Mouse (Mus musculus) midbrain, embryonic 13.5 days (tissue): ENCODE results near the gene Gm43191. TPM values are rescaled to one million over a fixed set of nuclear protein-coding genes. Genes with fewer than 3 reads are reported as not detected.

ENCODE experiments used
- ATAC-seq: fragments of 200-750 bp; cut with Nextera tagmentation; 2 replicates; pipeline ENCODE4 v1.8.0; 2017; ENCODE audit warnings: mild to moderate bottlenecking, moderate TSS enrichment, moderate library complexity
- H3K27ac ChIP-seq: fragments of 300-500 bp; sonication (generic); 2 replicates; pipeline ENCODE4 v1.5.1; 2015; ENCODE audit warnings: inconsistent platforms, mild to moderate bottlenecking, moderate library complexity
- H3K27me3 ChIP-seq: fragments of 300-500 bp; sonication (generic); 2 replicates; pipeline ENCODE4 v1.6.1; 2015; ENCODE audit warnings: mild to moderate bottlenecking, inconsistent platforms
- H3K36me3 ChIP-seq: fragments of 300-500 bp; sonication (generic); 2 replicates; pipeline ENCODE4 v1.6.1; 2015; ENCODE audit warnings: mild to moderate bottlenecking, inconsistent platforms
- H3K4me1 ChIP-seq: fragments of 300-500 bp; sonication (generic); replicated peaks from 2 replicates; pipeline ENCODE4 v1.6.1; 2015; ENCODE audit warnings: inconsistent platforms
- H3K4me2 ChIP-seq: fragments of 300-500 bp; sonication (generic); replicated peaks from 2 replicates; pipeline ENCODE4 v1.6.1; 2015; ENCODE audit warnings: moderate library complexity, mild to moderate bottlenecking, inconsistent platforms
- H3K4me3 ChIP-seq: fragments of 300-500 bp; sonication (generic); replicated peaks from 2 replicates; pipeline ENCODE4 v1.5.1; 2015; ENCODE audit warnings: mild to moderate bottlenecking, inconsistent platforms
- H3K9ac ChIP-seq: fragments of 300-500 bp; sonication (generic); replicated peaks from 2 replicates; pipeline ENCODE4 v1.6.1; 2015; ENCODE audit warnings: mild to moderate bottlenecking, inconsistent platforms
- H3K9me3 ChIP-seq: fragments of 300-500 bp; sonication (generic); 2 replicates; pipeline ENCODE4 v1.6.1; 2016; ENCODE audit warnings: mild to moderate bottlenecking, inconsistent platforms
- WGBS: fragments of 180-500 bp; shearing (Covaris S2); methylation state at CpG from one replicate; pipeline ENCODE4 v1.1.7; 2015; 5-methylcytosine and 5-hydroxymethylcytosine counted together
- polyA plus RNA-seq: library from polyadenylated mRNA; unstranded; fragments of >200 nt; fragmentation: Nextera tagmentation; extraction: Ambion mirVana; gene quantifications from 2 replicates; pipeline ENCODE4 v1.2.1, GENCODE M21; 2015

Gene Gm43191
- polyA plus RNA-seq, 1 experiment from 2014 or later: not detected

DNA sequence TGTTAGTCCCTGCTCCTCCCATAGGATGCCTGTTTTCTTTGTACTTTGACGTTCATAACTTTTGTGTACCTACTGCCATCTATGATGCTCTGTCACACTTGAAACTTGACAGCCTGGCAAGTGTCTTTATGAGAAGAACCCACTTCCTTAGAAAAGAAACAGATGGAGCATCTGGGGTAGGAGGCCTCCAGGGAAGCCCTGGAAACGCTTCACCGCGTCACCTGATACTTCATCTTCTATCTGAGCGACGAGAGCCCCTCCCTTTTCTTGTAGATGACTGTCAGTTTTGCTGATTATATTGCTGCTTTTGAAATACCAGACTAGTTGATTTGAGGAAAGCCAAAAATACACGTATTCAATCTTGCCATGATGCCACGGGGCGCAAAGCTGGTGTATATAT is 76.5 kb downstream of the Gm43191 start:
- 88% methylated on average over 9 of the region's 9 CpGs for WGBS
- Histone ChIP-seq H3K4me2 (no peak overlapping the region), H3K4me1 (no peaks in the 10 kb centered on the region), H3K36me3 (peaks cover 24% of the 10 kb centered on the region), H3K27me3 (no peaks in the 10 kb centered on the region), H3K27ac (no peak overlapping the region), H3K9ac (no peak overlapping the region), H3K4me3 (no peak overlapping the region), H3K9me3 (no peaks in the 10 kb centered on the region)
- no peak for ATAC-seq

DNA sequence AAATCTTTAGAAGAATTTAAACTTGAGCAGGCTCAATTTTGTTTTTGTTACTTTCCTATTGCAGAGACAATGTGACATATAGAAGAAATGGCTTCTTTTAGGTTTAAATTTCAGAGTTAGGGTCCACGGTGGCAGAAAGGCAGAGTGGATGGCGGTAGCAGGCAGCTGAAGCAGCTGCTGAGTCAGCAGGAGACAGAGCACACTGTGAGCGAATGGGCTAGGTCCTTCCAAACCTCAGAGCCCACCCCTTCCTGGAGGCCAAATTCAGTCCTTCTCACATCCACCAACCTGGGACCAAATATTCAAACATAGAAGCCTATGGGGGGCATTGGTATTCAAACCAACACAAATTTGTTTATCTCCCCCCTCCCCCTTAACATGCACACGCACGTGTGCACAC is 79.3 kb downstream of the Gm43191 start:
- Histone ChIP-seq H3K9me3 (no peaks in the 10 kb centered on the region), H3K36me3 (no peaks in the 10 kb centered on the region), H3K27me3 (no peaks in the 10 kb centered on the region), H3K4me2 (no peak overlapping the region), H3K27ac (no peak overlapping the region), H3K9ac (no peak overlapping the region), H3K4me3 (no peak overlapping the region), H3K4me1 (no peaks in the 10 kb centered on the region)
- 89% methylated on average over 5 of the region's 5 CpGs for WGBS
- no peak for ATAC-seq

DNA sequence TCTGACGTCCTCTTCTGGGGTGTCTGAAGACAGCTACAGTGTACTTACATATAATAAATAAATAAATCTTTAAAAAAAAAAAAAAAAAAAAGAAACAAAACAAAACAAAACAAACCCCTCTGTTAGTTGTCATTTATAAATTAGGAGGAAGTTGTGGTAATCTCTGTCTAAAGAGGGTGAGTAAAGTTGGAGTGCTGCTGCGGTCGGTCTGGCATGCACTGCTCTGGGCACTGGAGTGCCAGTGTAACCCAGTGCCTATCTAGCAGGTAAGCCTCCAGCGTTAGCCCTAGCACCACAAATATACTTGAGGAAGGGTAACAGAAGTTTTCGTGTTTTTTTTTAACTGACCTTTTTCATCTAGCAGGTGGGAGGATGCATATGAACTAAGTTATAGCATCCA is 80.1 kb downstream of the Gm43191 start:
- no peak for ATAC-seq
- WGBS: 95% methylated on average over 5 of the region's 5 CpGs
- Histone ChIP-seq H3K4me2 (no peak overlapping the region), H3K4me3 (no peak overlapping the region), H3K9ac (no peak overlapping the region), H3K27ac (no peak overlapping the region), H3K4me1 (peaks cover 1% of the 10 kb centered on the region), H3K9me3 (no peaks in the 10 kb centered on the region), H3K27me3 (no peaks in the 10 kb centered on the region), H3K36me3 (no peaks in the 10 kb centered on the region)

DNA sequence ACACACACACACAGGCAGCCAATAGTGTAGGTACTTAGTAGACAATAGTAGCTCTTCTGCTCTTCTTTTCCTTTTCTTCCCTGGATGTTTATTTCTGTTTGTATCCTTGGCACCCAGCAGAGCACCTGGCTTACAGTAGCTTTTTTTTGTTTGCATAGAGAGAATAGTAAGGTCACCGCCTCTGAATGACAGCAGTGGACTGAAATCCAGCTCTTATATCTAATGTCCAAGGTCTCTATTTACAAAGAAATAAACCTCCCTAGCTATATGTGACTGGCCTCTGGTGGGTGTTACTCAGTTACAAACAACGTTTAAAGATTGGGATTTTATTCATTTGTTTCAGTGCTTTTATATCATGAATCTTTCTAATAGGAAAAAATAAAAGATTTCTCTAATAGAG is 81.4 kb downstream of the Gm43191 start:
- Histone ChIP-seq H3K9ac (no peak overlapping the region), H3K4me3 (no peak overlapping the region), H3K4me2 (no peak overlapping the region), H3K9me3 (no peaks in the 10 kb centered on the region), H3K4me1 (peaks cover 9% of the 10 kb centered on the region), H3K27me3 (no peaks in the 10 kb centered on the region), H3K27ac (no peak overlapping the region), H3K36me3 (no peaks in the 10 kb centered on the region)
- 86% methylated on average over 2 of the region's 2 CpGs for WGBS
- no peak for ATAC-seq

DNA sequence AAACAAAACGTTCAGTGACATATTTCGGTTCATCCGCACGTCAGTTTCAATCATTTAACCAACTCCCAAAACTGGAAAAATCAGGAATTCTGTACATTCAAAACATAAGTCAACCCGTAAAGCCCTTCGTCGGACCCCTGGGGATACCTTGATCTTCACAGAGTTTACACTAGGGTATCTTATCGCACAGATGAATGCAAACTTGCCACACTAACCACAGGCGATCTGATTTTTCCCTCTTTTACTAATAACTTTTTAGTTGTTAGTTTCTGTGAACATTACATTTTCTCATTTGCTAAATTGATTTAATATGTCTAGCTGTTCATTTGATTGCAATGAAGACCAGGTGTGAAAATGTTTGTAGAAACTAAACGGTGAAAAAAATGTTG is 85.5 kb downstream of the Gm43191 start:
- peak overlapping the region; percentile 78 for H3K4me3 ChIP-seq
- no peaks in the 10 kb centered on the region for H3K9me3 ChIP-seq
- H3K9ac ChIP-seq: peak overlapping the region; percentile 73
- no peak overlapping the region for H3K27ac ChIP-seq
- ATAC-seq: no peak
- 11% methylated on average over 10 of the region's 10 CpGs for WGBS
- peaks cover 13% of the 10 kb centered on the region for H3K36me3 ChIP-seq
- H3K27me3 ChIP-seq: no peaks in the 10 kb centered on the region
- H3K4me1 ChIP-seq: peaks cover 17% of the 10 kb centered on the region
- H3K4me2 ChIP-seq: peak overlapping the region; percentile 73

DNA sequence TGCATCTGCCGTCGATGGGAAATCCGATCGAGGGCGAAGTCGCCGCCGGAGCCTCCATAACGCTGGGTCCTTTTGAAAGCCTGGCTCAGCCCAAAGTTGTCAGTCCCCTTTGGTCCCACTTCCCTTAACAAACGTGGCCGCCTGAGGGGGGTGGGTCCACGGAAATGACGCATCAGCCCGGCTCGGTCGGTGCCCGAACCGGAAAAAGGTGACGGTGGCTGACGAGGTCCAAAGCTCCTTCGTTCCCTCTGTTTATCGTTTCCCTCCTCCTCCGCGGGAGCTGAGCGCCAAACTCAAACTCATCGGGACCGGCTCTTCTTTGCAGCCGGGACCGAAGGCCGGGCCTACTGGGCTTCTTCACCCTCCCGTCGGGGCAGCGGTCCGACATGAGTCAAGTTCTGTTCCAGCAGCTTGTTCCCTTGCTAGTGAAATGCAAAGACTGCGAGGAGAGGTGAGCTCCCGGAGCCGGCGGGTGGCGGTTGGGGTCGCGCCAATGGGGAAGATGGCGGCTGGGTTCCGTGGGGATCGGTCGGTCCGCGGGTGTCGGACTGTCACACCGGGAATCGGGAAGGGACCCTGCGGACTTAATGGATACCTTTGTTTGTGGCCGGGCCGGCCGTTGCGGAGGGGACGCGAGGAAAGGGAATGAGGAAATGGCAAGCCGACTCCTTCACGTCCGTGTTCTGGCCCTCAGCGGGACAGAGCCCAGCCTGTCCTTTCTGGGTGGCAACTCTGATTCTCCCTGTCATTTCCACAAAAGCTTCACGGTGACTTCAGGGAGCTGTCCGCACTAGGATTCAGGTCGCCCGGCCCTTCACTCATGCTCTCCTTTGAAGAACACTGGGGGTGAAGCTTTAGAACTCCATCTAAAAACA is 86.1 kb downstream of the Gm43191 start, which contains the start of gene Sass6:
Sass6 (plus strand) TSS at position 255 of the 875 bp plus-strand sequence.
- peak within 1 kb of the TSS; percentile 78 for H3K4me3 ChIP-seq
- H3K9ac ChIP-seq: peak within 1 kb of the TSS; percentile 81
- peaks cover 17% of the 10 kb centered on the region for H3K4me1 ChIP-seq
- H3K4me2 ChIP-seq: peak within 1 kb of the TSS; percentile 73
- ATAC-seq: peak; percentile 99
- H3K36me3 ChIP-seq: peaks cover 19% of the 10 kb centered on the region
- H3K27me3 ChIP-seq: no peaks in the 10 kb centered on the region
- H3K27ac ChIP-seq: peak within 1 kb of the TSS; percentile 85
- H3K9me3 ChIP-seq: no peaks in the 10 kb centered on the region
- under 1% methylated on average over 65 of the region's 65 CpGs for WGBS

DNA sequence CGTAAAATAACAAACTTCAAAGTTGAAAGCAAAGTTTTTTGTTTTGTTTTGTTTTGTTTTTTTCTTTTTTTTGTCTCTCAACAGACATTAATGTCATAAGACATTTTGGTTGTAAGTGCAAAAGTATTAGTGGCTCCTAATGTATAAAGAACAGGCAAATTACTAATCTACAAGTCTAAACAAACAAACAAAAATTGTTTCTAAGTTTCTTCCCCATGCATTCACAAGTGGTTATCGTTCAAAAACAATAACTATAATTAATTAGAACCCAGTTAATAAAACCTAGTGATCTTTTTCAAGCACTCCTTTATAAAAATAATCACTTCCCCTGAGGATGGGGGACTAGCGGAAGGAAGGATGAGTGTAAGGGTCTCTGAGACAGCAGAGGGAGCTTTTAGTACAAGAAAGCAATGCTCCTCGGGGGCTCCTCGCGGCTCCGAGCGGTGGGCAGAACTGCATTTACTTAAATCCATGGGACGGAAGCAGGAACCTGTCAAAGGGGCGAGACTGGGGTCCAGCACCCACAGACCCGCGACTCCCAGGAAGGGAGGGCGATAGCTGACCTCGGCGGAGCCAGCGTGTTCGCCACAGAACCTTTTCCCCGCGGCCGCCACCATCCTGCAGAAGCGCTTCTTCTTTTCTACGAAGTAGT is 86.9 kb downstream of the Gm43191 start:
- WGBS: 3% methylated on average over 22 of the region's 22 CpGs
- H3K27ac ChIP-seq: peak overlapping the region; percentile 85

More for the DNA sequence above, 86.9 kb downstream of the Gm43191 start:
- Histone ChIP-seq H3K27me3 (no peaks in the 10 kb centered on the region), H3K9me3 (no peaks in the 10 kb centered on the region), H3K4me1 (peaks cover 17% of the 10 kb centered on the region), H3K4me3 (peak overlapping the region; percentile 78), H3K9ac (peak overlapping the region; percentile 81), H3K4me2 (peak overlapping the region; percentile 52), H3K36me3 (peaks cover 27% of the 10 kb centered on the region)
- ATAC-seq: peak; percentile 87

Other genes with a start within 250 kb of the Gm43191 start
- gene Rtca, start 173.1 kb downstream of the Gm43191 start, polyA plus RNA-seq: 118 TPM in 2 replicates
- 11.5 and 11.9 TPM in 2 replicates for gene Dbt, start 168.2 kb downstream of the Gm43191 start, polyA plus RNA-seq
- 0.51 and 0.71 TPM in 2 replicates for gene Lrrc39, start 118.3 kb downstream of the Gm43191 start, polyA plus RNA-seq
- 23.5 and 25.1 TPM in 2 replicates for gene Sass6, start 86.3 kb downstream of the Gm43191 start, polyA plus RNA-seq
- gene Trmt13, start 66.7 kb downstream of the Gm43191 start, polyA plus RNA-seq: 28.5 and 33.6 TPM in 2 replicates
- 65.4 and 67.9 TPM in 2 replicates for gene Mfsd14a, start 18.6 kb downstream of the Gm43191 start, polyA plus RNA-seq
- 6.3 and 7.2 TPM in 2 replicates for gene Slc35a3, start 31.6 kb upstream of the Gm43191 start, polyA plus RNA-seq
- 15.3 and 17.2 TPM in 2 replicates for gene Agl, start 126.9 kb upstream of the Gm43191 start, polyA plus RNA-seq
- 2.6 and 3.6 TPM in 2 replicates for gene Frrs1, start 178.2 kb upstream of the Gm43191 start, polyA plus RNA-seq